8 mouse cellular contexts compared by ENCODE assay signal in the genomic region with DNA sequence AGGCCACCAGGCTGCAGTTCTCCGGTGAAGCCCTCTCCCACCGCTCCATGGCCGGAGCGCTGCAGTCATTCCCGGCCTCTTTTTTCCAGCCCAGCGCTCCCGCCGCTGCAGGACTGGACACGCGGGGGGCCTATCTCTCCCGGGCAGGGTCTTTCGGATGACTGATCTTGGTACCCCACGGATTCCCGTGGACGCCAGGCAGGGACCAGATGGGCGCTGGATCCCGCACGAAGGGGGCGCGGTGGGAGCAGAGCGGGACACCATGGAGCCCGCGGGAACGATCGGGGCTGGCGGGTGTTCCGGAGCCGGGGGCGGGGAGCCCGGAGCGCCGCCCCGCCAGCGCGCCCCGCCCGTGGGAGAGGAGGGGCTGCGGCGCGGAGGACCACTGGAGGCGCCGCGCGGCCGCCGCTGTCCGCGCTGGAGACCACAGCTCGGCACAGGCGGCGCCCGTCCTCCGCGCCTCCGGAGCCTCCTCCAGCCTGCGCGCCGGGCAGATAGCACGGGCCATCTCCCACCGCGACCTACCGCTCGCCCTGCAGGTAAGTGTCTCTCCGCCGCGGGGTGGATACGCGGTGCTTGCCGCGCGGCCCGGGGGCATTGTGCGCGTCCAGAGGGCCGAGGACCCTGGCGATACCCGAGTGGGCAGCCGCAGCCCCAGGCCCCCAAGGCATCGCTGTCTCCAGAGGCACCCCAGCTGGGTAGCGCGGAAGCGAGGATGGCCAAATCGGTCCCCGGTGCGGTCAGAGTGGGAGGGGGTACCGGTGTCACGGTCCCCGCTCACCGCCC. TPM values are rescaled to one million over a fixed set of nuclear protein-coding genes. Genes with fewer than 3 reads are reported as not detected.
A peak's percentile ranks its signal among the peaks of the same experiment; 100 is the strongest.
DNase-seq lines count a peak whose midpoint lies in the region; ATAC-seq and TF ChIP-seq lines count a peak whose summit lies in the region.

A gene (plus strand): TSS at position 358 of the 786 bp plus-strand sequence.

- no peaks in the 10 kb centered on the region for H3K9me3 ChIP-seq in lung, embryonic 14.5 days (ENCODE audit: low read depth, low read length)

- WGBS in lung, embryonic 14.5 days, result under 1% methylated on average over 62 of the region's 89 CpGs

- no peaks in the 10 kb centered on the region for H3K27me3 ChIP-seq in lung, embryonic 14.5 days (ENCODE audit: insufficient read depth, low read length)

- TF ChIP-seq CTCF in lung, embryonic 14.5 days (IDR thresholded peaks at IDR 0.05; ENCODE audit: low read depth), result 0 out of 2 replicates have a peak, but pooled peaks have one; percentile 27

- H3K9ac ChIP-seq in lung, embryonic 14.5 days, result peak within 1 kb of the TSS; percentile 75

- H3K36me3 ChIP-seq in lung, embryonic 14.5 days (ENCODE audit: insufficient read depth), result no peaks in the 10 kb centered on the region

- peak within 1 kb of the TSS; percentile 78 for H3K4me2 ChIP-seq in lung, embryonic 14.5 days

- peak within 1 kb of the TSS; percentile 94 for H3K4me3 ChIP-seq in lung, embryonic 14.5 days (ENCODE audit: low read depth, low read length)

- peak; percentile 95 for ATAC-seq in lung, embryonic 14.5 days (ENCODE audit: insufficient read depth)

- DNase-seq in Muller cell, postnatal 12 days (ENCODE audit: inconsistent ontology term), result peak; percentile 92
- DNase-seq in cerebellum, adult 8-10 months, result peak; percentile 75
- DNase-seq in frontal cortex, adult 2 months (ENCODE audit: extremely low spot score in 1 of 2, low spot score in 1 of 2), result peak in 1 of 2 experiments; percentile 68
- DNase-seq in heart, postnatal 4 days, result peak; percentile 73
- peak; percentile 32 to 63 for DNase-seq in layer of hippocampus, adult 8-10 months (ENCODE audit: low spot score in 2 of 2)
- DNase-seq in lung, embryonic 14.5 days, result peak; percentile 92
- DNase-seq in ovary, postnatal 10 days (ENCODE audit: low spot score), result peak; percentile 67
- peak; percentile 69 for DNase-seq in urinary bladder, postnatal 14 days (ENCODE audit: low spot score)

- H3K4me1 ChIP-seq in lung, embryonic 14.5 days (ENCODE audit: insufficient read depth), result no peaks in the 10 kb centered on the region

- H3K27ac ChIP-seq in lung, embryonic 14.5 days (ENCODE audit: low read depth), result peak within 1 kb of the TSS; percentile 82

RNA-seq across cellular contexts. Expression of the gene that starts here (rescaled TPM):
- 18.2 and 19.2 TPM in 2 replicates for polyA plus RNA-seq in frontal cortex, adult 2 months (2012; rRNA removed)
- 1 to 10 TPM; 4.7 to 5.0 TPM for total RNA-seq in heart, postnatal 4 days (2021)
- total RNA-seq in layer of hippocampus, adult 8-10 months (2022), result 10 to 100 TPM; 52.1 to 71.5 (median 60.2) TPM
- polyA plus RNA-seq in lung, embryonic 14.5 days (2014; fragmentation: Nextera tagmentation; extraction: Ambion mirVana), result 17.3 and 17.6 TPM in 2 replicates

Comparison
In these comparisons a context has a peak if more than half of its experiments do, and no peak if none do; other contexts are left out.
1. RNA of the gene that starts here (total RNA-seq): 52.1 to 71.5 TPM in layer of hippocampus, adult 8-10 months; 4.7 to 5.0 TPM in heart, postnatal 4 days; every median in the first group is over 4 times any median in the second.